Mouse (Mus musculus): ENCODE measurements around the gene Acyp1. TPM values are rescaled to one million over a fixed set of nuclear protein-coding genes. Genes with fewer than 3 reads are reported as not detected.
"Not testable (repeated sequence)": the region's sequence is repeated elsewhere in the genome, so short reads cannot be mapped to it uniquely, and the experiment has no call there.

Gene Acyp1
- polyA plus RNA-seq, 1 experiment from 2014 or later = 75.7 TPM

- no peak overlapping the region for H3K4me2 ChIP-seq
- H3K4me3 ChIP-seq = no peak overlapping the region
- 0 out of 2 replicates have a peak, but pooled peaks cover 6% of the 10 kb centered on the region for H3K9me3 ChIP-seq (replicated peaks)
- peaks cover 27% of the 10 kb centered on the region for H3K36me3 ChIP-seq (ENCODE audit: poor library complexity, severe bottlenecking)
- 92% methylated on average over 2 of the region's 2 CpGs for WGBS
- no peak overlapping the region for H3K9ac ChIP-seq
- H3K27me3 ChIP-seq = no peaks in the 10 kb centered on the region
- no peaks in the 10 kb centered on the region for H3K4me1 ChIP-seq
- H3K27ac ChIP-seq = no peak overlapping the region
- ATAC-seq = no peak
These were observed 7.3 kb upstream of the Acyp1 start for GRCm38 (mm10) chr12:85295506-85295905.

- Histone ChIP-seq H3K9me3 (replicated peaks) (0 out of 2 replicates have a peak, but pooled peaks cover 6% of the 10 kb centered on the region), H3K27ac (no peak overlapping the region), H3K4me2 (no peak overlapping the region), H3K36me3 (ENCODE audit: poor library complexity, severe bottlenecking) (0 out of 2 replicates have a peak, but pooled peaks cover 2% of the 10 kb centered on the region), H3K4me3 (no peak overlapping the region), H3K9ac (no peak overlapping the region), H3K4me1 (peaks cover 12% of the 10 kb centered on the region), H3K27me3 (no peaks in the 10 kb centered on the region)
- ATAC-seq = no peak
These were observed 4.7 kb upstream of the Acyp1 start for GRCm38 (mm10) chr12:85292906-85293305.

GRCm38 (mm10) chr12:85292288-85292687, 4.0 kb upstream of the Acyp1 start:
- no peak for ATAC-seq
- Histone ChIP-seq H3K27me3 (no peaks in the 10 kb centered on the region), H3K27ac (no peak overlapping the region), H3K4me3 (no peak overlapping the region), H3K9me3 (replicated peaks) (0 out of 2 replicates have a peak, but pooled peaks cover 6% of the 10 kb centered on the region), H3K9ac (no peak overlapping the region), H3K4me1 (peaks cover 13% of the 10 kb centered on the region), H3K4me2 (no peak overlapping the region), H3K36me3 (ENCODE audit: poor library complexity, severe bottlenecking) (no peaks in the 10 kb centered on the region)
- WGBS = 77% methylated on average over 6 of the region's 6 CpGs

- no peak for ATAC-seq
- Histone ChIP-seq H3K9ac (no peak overlapping the region), H3K4me1 (peaks cover 13% of the 10 kb centered on the region), H3K27ac (no peak overlapping the region), H3K27me3 (no peaks in the 10 kb centered on the region), H3K4me3 (no peak overlapping the region), H3K36me3 (ENCODE audit: poor library complexity, severe bottlenecking) (no peaks in the 10 kb centered on the region), H3K9me3 (replicated peaks) (0 out of 2 replicates have a peak, but pooled peaks cover 6% of the 10 kb centered on the region), H3K4me2 (no peak overlapping the region)
These were observed 3.3 kb upstream of the Acyp1 start for GRCm38 (mm10) chr12:85291541-85291940.

- Histone ChIP-seq H3K4me1 (peaks cover 13% of the 10 kb centered on the region), H3K27me3 (no peaks in the 10 kb centered on the region), H3K27ac (no peak overlapping the region), H3K9ac (no peak overlapping the region), H3K4me2 (no peak overlapping the region), H3K4me3 (no peak overlapping the region), H3K9me3 (replicated peaks) (0 out of 2 replicates have a peak, but pooled peaks cover 6% of the 10 kb centered on the region), H3K36me3 (ENCODE audit: poor library complexity, severe bottlenecking) (no peaks in the 10 kb centered on the region)
- no peak for ATAC-seq
- 87% methylated on average over 10 of the region's 10 CpGs for WGBS
These were observed 2.4 kb upstream of the Acyp1 start for GRCm38 (mm10) chr12:85290633-85291032.

- no peaks in the 10 kb centered on the region for H3K36me3 ChIP-seq (ENCODE audit: poor library complexity, severe bottlenecking)
- ATAC-seq = no peak
- peak overlapping the region; percentile 42 for H3K4me3 ChIP-seq
- no peaks in the 10 kb centered on the region for H3K27me3 ChIP-seq
- H3K9ac ChIP-seq = peak overlapping the region; percentile 59
- H3K9me3 ChIP-seq (replicated peaks) = 0 out of 2 replicates have a peak, but pooled peaks cover 6% of the 10 kb centered on the region
- H3K4me1 ChIP-seq = peaks cover 13% of the 10 kb centered on the region
- no peak overlapping the region for H3K27ac ChIP-seq
- 64% methylated on average over 24 of the region's 24 CpGs for WGBS
- H3K4me2 ChIP-seq = peak overlapping the region; percentile 72
These were observed 1.1 kb upstream of the Acyp1 start for GRCm38 (mm10) chr12:85289157-85290000.

- H3K9ac ChIP-seq = peak within 1 kb of the TSS; percentile 59
- H3K27me3 ChIP-seq = no peaks in the 10 kb centered on the region
- 2% methylated on average over 30 of the region's 31 CpGs for WGBS
- H3K4me3 ChIP-seq = peak within 1 kb of the TSS; percentile 42
- no peaks in the 10 kb centered on the region for H3K9me3 ChIP-seq (replicated peaks)
- H3K36me3 ChIP-seq (ENCODE audit: poor library complexity, severe bottlenecking) = no peaks in the 10 kb centered on the region
- peak within 1 kb of the TSS; percentile 72 for H3K4me2 ChIP-seq
- no peak within 1 kb of the TSS for H3K27ac ChIP-seq
- H3K4me1 ChIP-seq = peaks cover 13% of the 10 kb centered on the region
- ATAC-seq = peak; percentile 86
These were observed 383 bp upstream of the Acyp1 start, which contains the start of gene Zc2hc1c for GRCm38 (mm10) chr12:85288486-85289156. Gene Zc2hc1c, plus strand, starts transcription at chr12:85288591.

GRCm38 (mm10) chr12:85286941-85287340, 1.3 kb downstream of the Acyp1 start:
- Histone ChIP-seq H3K9me3 (replicated peaks) (no peaks in the 10 kb centered on the region), H3K9ac (no peak overlapping the region), H3K27me3 (no peaks in the 10 kb centered on the region), H3K36me3 (ENCODE audit: poor library complexity, severe bottlenecking) (no peaks in the 10 kb centered on the region), H3K4me3 (no peak overlapping the region), H3K27ac (no peak overlapping the region), H3K4me1 (peaks cover 13% of the 10 kb centered on the region), H3K4me2 (no peak overlapping the region)
- WGBS = 45% methylated on average over 4 of the region's 5 CpGs
- no peak for ATAC-seq

- H3K4me3 ChIP-seq = no peak overlapping the region
- H3K9me3 ChIP-seq (replicated peaks) = no peaks in the 10 kb centered on the region
- H3K27me3 ChIP-seq = no peaks in the 10 kb centered on the region
These were observed 3.2 kb downstream of the Acyp1 start for GRCm38 (mm10) chr12:85284996-85285395.

GRCm38 (mm10) chr12:85284331-85284730, 3.9 kb downstream of the Acyp1 start:
- Histone ChIP-seq H3K27ac (no peak overlapping the region), H3K4me1 (peaks cover 24% of the 10 kb centered on the region), H3K27me3 (no peaks in the 10 kb centered on the region), H3K4me3 (no peak overlapping the region), H3K4me2 (no peak overlapping the region), H3K36me3 (ENCODE audit: poor library complexity, severe bottlenecking) (no peaks in the 10 kb centered on the region), H3K9ac (no peak overlapping the region), H3K9me3 (replicated peaks) (no peaks in the 10 kb centered on the region)
- WGBS = 71% methylated on average over 8 of the region's 8 CpGs
- ATAC-seq = no peak

More at GRCm38 (mm10) chr12:85284996-85285395, 3.2 kb downstream of the Acyp1 start:
- Histone ChIP-seq H3K4me2 (no peak overlapping the region), H3K36me3 (ENCODE audit: poor library complexity, severe bottlenecking) (no peaks in the 10 kb centered on the region), H3K27ac (no peak overlapping the region), H3K4me1 (peaks cover 19% of the 10 kb centered on the region), H3K9ac (no peak overlapping the region)
- WGBS = 92% methylated on average over 4 of the region's 4 CpGs
- no peak for ATAC-seq

- Histone ChIP-seq H3K4me1 (peaks cover 15% of the 10 kb centered on the region), H3K4me2 (peak overlapping the region; percentile 14; the same call in 1 of the 2 replicates), H3K27ac (peak overlapping the region; percentile 40; the same call in 1 of the 2 replicates)
- not testable (repeated sequence) for H3K9ac ChIP-seq; H3K27me3 ChIP-seq; H3K4me3 ChIP-seq; ATAC-seq; H3K36me3 ChIP-seq (ENCODE audit: poor library complexity, severe bottlenecking); H3K9me3 ChIP-seq (replicated peaks)
- WGBS = 79% methylated on average over 2 of the region's 4 CpGs
These were observed 6.5 kb downstream of the Acyp1 start for GRCm38 (mm10) chr12:85281756-85282155.

All from forebrain, embryonic 13.5 days (tissue).